Mouse (Mus musculus) MEL (cell line): ENCODE results near the gene Fam114a1. TPM values are rescaled to one million over a fixed set of nuclear protein-coding genes. Genes with fewer than 3 reads are reported as not detected.

ENCODE experiments used
- DNase-seq: peaks from one replicate; pipeline ENCODE4 v3.0.0; 2011; ENCODE audit warnings: low read depth, low spot score
- H3K27ac ChIP-seq: 2 replicates; pipeline ENCODE4 v1.5.1; 2012; ENCODE audit warnings: low read depth, mild to moderate bottlenecking, control low read depth, low read length, moderate library complexity; ENCODE audit not compliant: control insufficient read depth
- H3K27me3 ChIP-seq, 2 experiments: fragments of 150-350 bp in 1 of 2; sonication (generic) in 1 of 2; 2 replicates each; pipeline ENCODE4 v1.6.1; 2012; ENCODE audit warnings: low read length in 2 of 2, mild to moderate bottlenecking in 2 of 2, improper control_type of control experiment in 1 of 2, moderate library complexity in 1 of 2; ENCODE audit not compliant: insufficient read depth in 2 of 2, control insufficient read depth in 1 of 2
- H3K36me3 ChIP-seq, 2 experiments: 2 replicates each; pipeline ENCODE4 v1.6.1; 2012 to 2014; ENCODE audit warnings: low read length in 2 of 2, improper control_type of control experiment in 1 of 2, inconsistent platforms in 1 of 2, mild to moderate bottlenecking in 1 of 2; ENCODE audit not compliant: insufficient read depth in 2 of 2, control insufficient read depth in 1 of 2
- H3K4me1 ChIP-seq, 2 experiments: fragments of 150-350 bp in 1 of 2; sonication (generic) in 1 of 2; 2 replicates each; pipeline ENCODE4 v1.6.1; 2012; ENCODE audit warnings: low read length in 2 of 2, improper control_type of control experiment in 1 of 2, mild to moderate bottlenecking in 1 of 2; ENCODE audit not compliant: insufficient read depth in 2 of 2, control insufficient read depth in 1 of 2
- H3K4me3 ChIP-seq, 2 experiments: fragments of 150-350 bp in 1 of 2; sonication (generic) in 1 of 2; 2 replicates each; pipeline ENCODE4 v1.5.1; 2012; ENCODE audit warnings: low read depth in 2 of 2, low read length in 2 of 2, mild to moderate bottlenecking in 2 of 2, moderate library complexity in 2 of 2, control low read depth in 1 of 2, improper control_type of control experiment in 1 of 2; ENCODE audit not compliant: control insufficient read depth in 1 of 2, insufficient read depth in 1 of 2
- H3K79me2 ChIP-seq: 2 replicates; pipeline ENCODE4 v1.6.1; 2012; ENCODE audit warnings: mild to moderate bottlenecking, low read length, moderate library complexity; ENCODE audit not compliant: control insufficient read depth, poor library complexity, insufficient read depth
- H3K9ac ChIP-seq: 2 replicates; pipeline ENCODE4 v1.6.1; 2012; ENCODE audit warnings: low read depth, mild to moderate bottlenecking, control low read depth, low read length, moderate library complexity; ENCODE audit not compliant: control insufficient read depth, poor library complexity, severe bottlenecking
- H3K9me3 ChIP-seq: fragments of 150-350 bp; sonication (generic); replicated peaks from 2 replicates; pipeline ENCODE4 v1.6.1; 2012; ENCODE audit warnings: mild to moderate bottlenecking, low read length, improper control_type of control experiment, moderate library complexity; ENCODE audit not compliant: insufficient read depth
- E2F4 ChIP-seq: IDR thresholded peaks from 2 replicates; pipeline ENCODE4 v1.6.1; 2011; ENCODE audit warnings: low read depth, low read length, improper control_type of control experiment, borderline replicate concordance
- ELF1 ChIP-seq: IDR thresholded peaks from 2 replicates; pipeline ENCODE4 v1.6.1; 2014; ENCODE audit warnings: low read depth, mild to moderate bottlenecking, inconsistent platforms, low read length, improper control_type of control experiment, moderate library complexity
- EP300 ChIP-seq, 2 experiments: IDR thresholded peaks; 2 replicates each; pipeline ENCODE4 v1.6.1; 2011; ENCODE audit warnings: improper control_type of control experiment in 2 of 2, low read length in 2 of 2, low read depth in 1 of 2, mild to moderate bottlenecking in 1 of 2
- ETS1 ChIP-seq: IDR thresholded peaks from 2 replicates; pipeline ENCODE4 v1.6.1; 2012; ENCODE audit warnings: low read depth, mild to moderate bottlenecking, inconsistent platforms, low read length, improper control_type of control experiment, moderate library complexity
- GABPA ChIP-seq: IDR thresholded peaks from 2 replicates; pipeline ENCODE4 v1.6.1; 2012; ENCODE audit warnings: low read depth, mild to moderate bottlenecking, inconsistent platforms, low read length, improper control_type of control experiment, moderate library complexity
- HCFC1 ChIP-seq: IDR thresholded peaks from 2 replicates; pipeline ENCODE4 v1.6.1; 2012; ENCODE audit warnings: low read depth, mild to moderate bottlenecking, inconsistent platforms, low read length, improper control_type of control experiment, moderate library complexity
- JUND ChIP-seq: IDR thresholded peaks from 2 replicates; pipeline ENCODE4 v1.6.1; 2011; ENCODE audit warnings: low read depth, mild to moderate bottlenecking, improper control_type of control experiment, low read length
- MAX ChIP-seq: IDR thresholded peaks from 2 replicates; pipeline ENCODE4 v1.6.1; 2011; ENCODE audit warnings: low read length, improper control_type of control experiment
- MEF2A ChIP-seq: IDR thresholded peaks from 2 replicates; pipeline ENCODE4 v1.6.1; 2014; ENCODE audit warnings: low read depth, mild to moderate bottlenecking, inconsistent platforms, low read length, improper control_type of control experiment; ENCODE audit not compliant: poor library complexity, insufficient replicate concordance, severe bottlenecking; ENCODE audit errors: extremely low read depth
- MXI1 ChIP-seq: IDR thresholded peaks from 2 replicates; pipeline ENCODE4 v1.6.1; 2011; ENCODE audit warnings: mild to moderate bottlenecking, low read depth, low read length, improper control_type of control experiment
- MYC ChIP-seq: IDR thresholded peaks from 2 replicates; pipeline ENCODE4 v1.6.1; 2011; ENCODE audit warnings: low read depth, mild to moderate bottlenecking, low read length, improper control_type of control experiment, moderate library complexity
- NELFE ChIP-seq: IDR thresholded peaks from 2 replicates; pipeline ENCODE4 v1.6.1; 2011; ENCODE audit warnings: low read depth, low read length, improper control_type of control experiment
- NRF1 ChIP-seq: IDR thresholded peaks from 2 replicates; pipeline ENCODE4 v1.6.1; 2014; ENCODE audit warnings: low read depth, mild to moderate bottlenecking, inconsistent platforms, low read length, improper control_type of control experiment, moderate library complexity; ENCODE audit not compliant: poor library complexity, insufficient read depth, severe bottlenecking
- POLR2AphosphoS2 ChIP-seq: IDR thresholded peaks from 2 replicates; pipeline ENCODE4 v1.6.1; 2011; ENCODE audit warnings: low read length, improper control_type of control experiment
- RAD21 ChIP-seq: IDR thresholded peaks from 2 replicates; pipeline ENCODE4 v1.6.1; 2011; ENCODE audit warnings: mild to moderate bottlenecking, low read depth, low read length, improper control_type of control experiment
- SMC3 ChIP-seq: IDR thresholded peaks from 2 replicates; pipeline ENCODE4 v1.6.1; 2011; ENCODE audit warnings: low read depth, low read length, improper control_type of control experiment
- TAL1 ChIP-seq: IDR thresholded peaks from 2 replicates; pipeline ENCODE4 v1.6.1; 2012; ENCODE audit warnings: mild to moderate bottlenecking, inconsistent platforms, low read length, moderate library complexity, mixed read lengths
- TBP ChIP-seq: IDR thresholded peaks from 2 replicates; pipeline ENCODE4 v1.8.0; 2011; ENCODE audit warnings: low read depth, low read length, improper control_type of control experiment
- TCF12 ChIP-seq: IDR thresholded peaks from 2 replicates; pipeline ENCODE4 v1.6.1; 2014; ENCODE audit warnings: low read depth, mild to moderate bottlenecking, inconsistent platforms, low read length, improper control_type of control experiment, moderate library complexity
- UBTF ChIP-seq: IDR thresholded peaks from 2 replicates; pipeline ENCODE4 v1.6.1; 2012; ENCODE audit warnings: low read depth, mild to moderate bottlenecking, inconsistent platforms, low read length, improper control_type of control experiment, moderate library complexity, borderline replicate concordance; ENCODE audit not compliant: insufficient read depth
- USF2 ChIP-seq, 2 experiments: IDR thresholded peaks; 2 replicates each; pipeline ENCODE4 v1.6.1; 2011 to 2012; ENCODE audit warnings: improper control_type of control experiment in 2 of 2, low read length in 2 of 2, borderline replicate concordance in 1 of 2, inconsistent platforms in 1 of 2, low read depth in 1 of 2, mild to moderate bottlenecking in 1 of 2; ENCODE audit not compliant: insufficient read depth in 1 of 2
- ZC3H11A ChIP-seq: IDR thresholded peaks from 2 replicates; pipeline ENCODE4 v1.6.1; 2012; ENCODE audit warnings: low read depth, mild to moderate bottlenecking, inconsistent platforms, low read length, improper control_type of control experiment
- ZMIZ1 ChIP-seq: IDR thresholded peaks from 2 replicates; pipeline ENCODE4 v1.6.1; 2012; ENCODE audit warnings: low read depth, mild to moderate bottlenecking, inconsistent platforms, low read length, improper control_type of control experiment, moderate library complexity
- polyA plus RNA-seq, 2 experiments: library from polyadenylated mRNA; stranded (reverse) in 1 of 2; unstranded in 1 of 2; fragments of >175 nt in 1 of 2; fragments of >200 nt in 1 of 2; gene quantifications; 2 replicates each; pipeline versions ENCODE4 v1.2.1 to v1.2.4; 2012; ENCODE audit warnings: low replicate concordance in 2 of 2, low read depth in 1 of 2; ENCODE audit not compliant: insufficient read length in 2 of 2, insufficient read depth in 1 of 2, missing spikeins in 1 of 2
- total RNA-seq: library from RNA; depleted of rRNA; stranded (reverse); fragments of 300-350 nt; gene quantifications from 2 replicates; pipeline ENCODE4 v1.2.3, GENCODE M21; 2012

Fam114a1 gene
- total and polyA plus RNA-seq, 3 experiments: 0.08 TPM; not detected in 2

DNA sequence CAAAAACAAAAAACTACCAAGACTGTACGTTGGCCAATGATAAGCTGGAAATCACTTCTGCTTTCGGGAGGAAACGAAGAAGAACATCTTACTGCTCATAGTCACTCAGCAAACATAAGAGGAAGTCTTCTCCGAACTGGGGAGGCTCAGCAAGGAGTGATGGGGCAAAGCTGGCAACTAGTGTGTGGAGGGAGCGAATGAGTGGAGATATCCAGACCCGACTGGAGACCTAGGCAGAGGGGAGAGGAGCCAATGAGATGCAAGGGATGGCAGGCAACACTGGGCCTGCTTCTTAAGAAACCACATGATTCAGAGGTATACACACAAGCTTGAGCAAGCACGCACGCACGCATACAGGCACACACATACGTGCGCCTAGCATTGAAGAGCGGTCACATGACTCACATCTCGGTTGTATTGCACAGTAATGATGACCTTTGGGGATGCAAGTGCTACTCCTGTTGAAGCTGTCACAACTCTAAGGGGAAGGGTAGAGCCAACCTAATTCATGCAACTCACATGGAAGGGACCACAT is 8.9 kb upstream of the Fam114a1 start (continued):
- no peak for TF ChIP-seq ZC3H11A
- no peak for TF ChIP-seq JUND
- TF ChIP-seq NRF1: no peak
- no peak for TF ChIP-seq GABPA
- TF ChIP-seq TAL1: 0 out of 2 replicates have a peak, but pooled peaks have one; percentile 20
- TF ChIP-seq NELFE: no peak
- TF ChIP-seq SMC3: no peak
- 0 out of 2 replicates have a peak, but pooled peaks have one; percentile 28 for TF ChIP-seq MYC

DNA sequence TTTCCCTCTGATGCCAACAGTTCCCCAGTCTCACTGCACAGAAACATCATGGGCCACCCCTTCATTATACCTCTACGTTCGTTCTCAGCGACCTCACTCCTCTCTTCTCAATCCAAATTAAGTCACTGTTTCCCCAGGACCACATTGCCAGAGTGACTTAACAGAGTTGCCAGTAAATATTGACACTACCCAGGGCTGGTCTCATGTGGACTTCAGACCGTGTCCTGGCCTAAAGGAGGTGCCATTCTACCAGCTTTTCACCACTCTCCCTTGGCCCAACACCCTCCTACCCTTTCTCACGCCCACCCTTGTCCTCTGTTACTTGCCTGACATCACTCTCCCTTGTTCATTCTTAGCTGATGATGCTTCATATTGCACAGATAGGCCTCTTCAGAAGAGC is 6.6 kb upstream of the Fam114a1 start:
- no peaks in the 10 kb centered on the region for H3K79me2 ChIP-seq
- no peaks in the 10 kb centered on the region for H3K9me3 ChIP-seq
- peaks cover 7 to 8% of the 10 kb centered on the region in 2 experiments; a peak in 3 of 4 replicates for H3K27me3 ChIP-seq
- H3K36me3 ChIP-seq: peaks cover 0 to 3% of the 10 kb centered on the region in 2 experiments; a peak in 1 of 4 replicates
- no peak for DNase-seq
- TF ChIP-seq ETS1 (no peak), ZMIZ1 (no peak), MEF2A (no peak), POLR2AphosphoS2 (no peak), RAD21 (no peak), EP300 (IDR thresholded peaks at IDR 0.05; ENCODE audit: low read depth in 1 of 2, low read length in 2 of 2) (no peak), HCFC1 (no peak)
- H3K4me1 ChIP-seq: peaks cover 0 to 6% of the 10 kb centered on the region in 2 experiments; a peak in 1 of 4 replicates
- no peak overlapping the region for H3K27ac ChIP-seq
- H3K9ac ChIP-seq: no peak overlapping the region
- no peak overlapping the region for H3K4me3 ChIP-seq

DNA sequence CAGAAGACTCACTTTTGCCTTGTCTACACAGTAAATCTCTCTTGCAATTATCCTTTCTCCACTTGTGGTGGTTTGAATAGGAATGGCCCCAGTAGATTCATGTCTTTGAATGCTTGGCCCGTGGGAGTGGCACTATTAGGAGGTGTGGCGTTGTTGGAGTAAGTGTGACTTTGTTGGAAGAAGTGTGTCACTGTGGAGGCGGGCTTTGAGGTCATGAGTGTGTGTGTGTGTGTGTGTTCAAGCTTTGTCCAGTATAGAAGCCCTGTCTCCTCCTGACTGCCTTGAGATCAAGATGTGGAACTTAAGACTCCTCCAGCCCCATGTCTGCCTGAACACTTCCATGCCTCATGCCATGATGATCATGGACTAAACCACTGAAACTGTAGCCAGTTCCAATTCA is 6.1 kb upstream of the Fam114a1 start:
- H3K79me2 ChIP-seq: no peaks in the 10 kb centered on the region
- no peak for DNase-seq
- H3K36me3 ChIP-seq: peaks cover 0 to 3% of the 10 kb centered on the region in 2 experiments; a peak in 1 of 4 replicates
- no peaks in the 10 kb centered on the region for H3K9me3 ChIP-seq
- TF ChIP-seq TBP (no peak), TAL1 (no peak), TCF12 (no peak), RAD21 (no peak), MXI1 (no peak), ELF1 (no peak), USF2 (IDR thresholded peaks at IDR 0.05; ENCODE audit: borderline replicate concordance in 1 of 2, insufficient read depth in 1 of 2, low read depth in 1 of 2, low read length in 2 of 2) (no peak), MYC (no peak), MAX (no peak), UBTF (no peak), ZC3H11A (no peak), ZMIZ1 (no peak), GABPA (no peak), POLR2AphosphoS2 (no peak), E2F4 (no peak), JUND (no peak)
- H3K9ac ChIP-seq: no peak overlapping the region
- H3K27me3 ChIP-seq: peaks cover 7 to 8% of the 10 kb centered on the region in 2 experiments; a peak in 3 of 4 replicates
- H3K27ac ChIP-seq: no peak overlapping the region
- peaks cover 0 to 6% of the 10 kb centered on the region in 2 experiments; a peak in 1 of 4 replicates for H3K4me1 ChIP-seq
- H3K4me3 ChIP-seq: no peak overlapping the region
